Mouse (Mus musculus) adrenal gland, adult 2 months (tissue): ENCODE measurements around the gene Nfil3. TPM values are rescaled to one million over a fixed set of nuclear protein-coding genes. Genes with fewer than 3 reads are reported as not detected.
A peak's percentile ranks its signal among the peaks of the same experiment; 100 is the strongest.

Experiments
- DNase-seq: peaks from one replicate; pipeline ENCODE4 v3.0.0; 2021
- polyA plus RNA-seq: library from polyadenylated mRNA; depleted of rRNA; stranded (reverse); fragments of >200 nt; gene quantifications from 2 replicates; pipeline ENCODE4 v1.2.3, GENCODE M21; 2012; rRNA removed
- total RNA-seq, 2 experiments: library from RNA; stranded (reverse); gene quantifications; 2 replicates each; pipeline ENCODE4 v1.2.3; 2021

The Nfil3 gene
- total and polyA plus RNA-seq, 3 experiments, result 7.6 to 85.0 (median 19.6) TPM

GRCm38 (mm10) chr13:52940956-52941355, 39.9 kb downstream of the Nfil3 start:
- no peak for DNase-seq

GRCm38 (mm10) chr13:52930582-52930981, 50.3 kb downstream of the Nfil3 start:
- no peak for DNase-seq

- peak; percentile 92 for DNase-seq
Measured at GRCm38 (mm10) chr13:52929209-52930171, 51.4 kb downstream of the Nfil3 start, which contains the start of gene Auh. Gene Auh (minus strand): TSS chr13:52929681.

- no peak for DNase-seq
Measured at GRCm38 (mm10) chr13:52928392-52928791, 52.5 kb downstream of the Nfil3 start.

GRCm38 (mm10) chr13:52924457-52924856, 56.4 kb downstream of the Nfil3 start:
- DNase-seq, result no peak

GRCm38 (mm10) chr13:52921966-52922365, 58.9 kb downstream of the Nfil3 start:
- no peak for DNase-seq

- DNase-seq, result no peak
Measured at GRCm38 (mm10) chr13:52921065-52921825, 59.6 kb downstream of the Nfil3 start.

GRCm38 (mm10) chr13:52919790-52920352, 61.0 kb downstream of the Nfil3 start:
- DNase-seq, result no peak

- no peak for DNase-seq
Measured at GRCm38 (mm10) chr13:52918333-52918732, 62.5 kb downstream of the Nfil3 start.

Other genes starting within 250 kb of the Nfil3 start
- 100 to 1,000 TPM; 119 to 135 TPM for gene Auh, start 51.4 kb downstream of the Nfil3 start, total RNA-seq
- 28.9 and 36.9 TPM in 2 replicates for gene Auh, start 51.4 kb downstream of the Nfil3 start, polyA plus RNA-seq